Mouse (Mus musculus) adipocyte (in vitro differentiated cells): ENCODE data around the gene Dpp9.

Experiments
- DNase-seq: peaks from one replicate; pipeline ENCODE4 v3.0.0-alpha.2; 2016; ENCODE audit warnings: low spot score

Dpp9 gene

GRCm38 (mm10) chr17:56139858-56140595 lies 78.7 kb downstream of the Dpp9 start, which contains the start of gene Sema6b:
Gene Sema6b, minus strand, starts transcription at chr17:56140343.
- DNase-seq = no peak

GRCm38 (mm10) chr17:56139355-56139754 lies 79.3 kb downstream of the Dpp9 start:
- DNase-seq = no peak

- no peak for DNase-seq
Measured at GRCm38 (mm10) chr17:56137839-56138613, 80.7 kb downstream of the Dpp9 start.
